Mouse (Mus musculus) frontal cortex, postnatal 36 days (tissue): ENCODE data around the gene Mpp1.

ENCODE experiments used
- DNase-seq, 2 experiments: peaks; one replicate each; pipeline ENCODE4 v3.0.0; 2022; ENCODE audit warnings: low spot score in 2 of 2

The Mpp1 gene

GRCm38 (mm10) chrX:75130467-75131160, at the start of gene Mpp1:
Gene Mpp1, minus strand, starts transcription at chrX:75131016.
- DNase-seq = peak; percentile 62 to 66

- DNase-seq = no peak
Measured at GRCm38 (mm10) chrX:75163670-75164069, 32.9 kb upstream of the Mpp1 start, which contains the start of gene Smim9. Gene Smim9, minus strand, starts transcription at chrX:75163770.

DNA sequence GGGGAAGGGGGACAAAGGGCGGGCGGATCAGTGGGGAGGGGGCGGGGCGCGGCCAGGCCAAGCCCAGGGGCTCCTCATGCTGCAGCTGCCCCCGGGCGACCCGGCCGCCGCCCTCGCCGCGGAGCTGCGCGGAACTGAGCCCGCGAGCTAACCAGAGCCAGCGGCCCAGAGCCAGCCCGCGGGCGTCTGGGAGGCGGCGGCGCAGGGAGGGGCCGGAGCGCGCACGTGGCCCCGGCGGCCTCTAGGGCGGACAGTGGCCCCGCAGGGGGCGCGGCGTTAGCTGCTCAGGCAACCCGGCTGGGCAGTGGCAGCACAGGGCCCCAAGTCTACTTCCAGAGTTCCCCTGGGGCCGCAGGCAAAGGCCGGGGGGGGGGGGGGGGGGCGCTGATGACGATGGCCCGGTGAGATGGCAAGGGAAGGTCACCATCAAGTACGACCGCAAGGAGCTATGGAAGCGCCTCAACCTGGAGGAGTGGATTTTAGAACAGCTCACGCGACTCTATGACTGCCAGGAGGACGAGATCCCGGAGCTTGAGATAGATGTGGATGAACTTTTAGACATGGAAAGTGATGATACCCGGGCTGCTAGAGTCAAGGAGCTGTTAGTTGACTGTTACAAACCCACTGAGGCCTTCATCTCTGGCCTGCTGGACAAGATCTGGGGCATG, 24.9 kb upstream of the Mpp1 start:
- DNase-seq = peak in 1 of 2 experiments; percentile 3

DNA sequence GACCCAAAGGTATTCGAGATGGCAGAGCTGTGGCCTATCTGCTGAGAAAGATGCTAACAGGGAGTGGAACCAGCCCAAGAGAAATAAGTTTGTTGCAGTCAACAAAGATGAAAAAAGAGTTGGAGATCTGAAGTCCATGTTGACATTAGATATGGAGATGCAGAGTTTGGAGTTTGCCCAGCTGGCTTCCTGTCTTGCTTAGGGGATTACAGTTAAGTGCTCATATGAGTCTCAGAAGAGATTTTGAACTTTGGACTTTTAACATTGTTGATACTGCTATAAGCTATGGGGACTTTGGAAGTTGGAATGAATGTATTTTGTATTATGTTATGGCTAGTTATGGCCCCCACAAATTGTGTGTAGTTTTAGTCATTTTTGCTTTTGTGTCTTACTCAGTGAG, 21.4 kb upstream of the Mpp1 start:
- no peak for DNase-seq

- no peak for DNase-seq
Measured at GRCm38 (mm10) chrX:75150304-75150703, 19.5 kb upstream of the Mpp1 start.

DNA sequence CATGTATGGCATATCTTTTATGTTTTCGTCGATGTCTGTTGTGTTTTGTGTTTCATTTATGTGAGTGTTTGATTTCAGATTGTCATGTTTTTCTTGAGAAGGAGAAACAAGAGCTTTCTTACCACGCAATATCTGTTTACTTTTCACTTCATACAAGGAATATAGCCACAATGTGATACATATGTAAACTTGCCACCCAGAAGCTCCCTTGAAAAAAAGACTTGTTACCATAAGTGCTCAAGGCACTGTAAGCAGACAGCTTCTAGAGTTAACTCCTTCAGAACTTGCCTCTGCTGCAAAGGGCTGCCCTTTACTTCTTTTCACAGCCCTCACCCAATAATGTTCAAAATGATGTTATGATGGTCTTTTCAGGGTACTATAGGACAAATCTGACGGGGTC, 17.6 kb upstream of the Mpp1 start:
- no peak for DNase-seq

- DNase-seq = peak in 1 of 2 experiments; percentile 6
Measured at GRCm38 (mm10) chrX:75143124-75143555, 12.3 kb upstream of the Mpp1 start.

- no peak for DNase-seq
Measured at GRCm38 (mm10) chrX:75138182-75138581, 7.4 kb upstream of the Mpp1 start.

GRCm38 (mm10) chrX:75137729-75138128, 6.9 kb upstream of the Mpp1 start:
- no peak for DNase-seq

DNA sequence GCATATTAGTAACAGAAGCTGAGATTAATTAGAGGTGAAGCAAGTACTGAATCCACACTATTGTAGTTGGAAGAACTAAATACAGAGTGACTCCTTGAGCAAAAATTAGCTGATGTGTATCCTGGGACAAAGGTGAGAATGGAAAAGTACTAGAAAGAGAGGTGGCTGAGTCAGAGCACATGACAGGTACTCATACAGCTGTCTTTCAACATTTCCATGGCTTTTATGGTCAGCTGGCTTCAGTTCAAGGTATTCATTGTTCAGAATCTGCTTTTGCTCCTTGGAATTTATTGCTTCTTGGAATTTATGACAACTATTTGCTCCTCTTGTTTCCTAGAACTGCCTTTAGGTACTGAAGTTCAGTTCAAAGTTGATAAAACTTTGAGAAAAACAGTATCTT, 6.1 kb upstream of the Mpp1 start:
- no peak for DNase-seq

DNA sequence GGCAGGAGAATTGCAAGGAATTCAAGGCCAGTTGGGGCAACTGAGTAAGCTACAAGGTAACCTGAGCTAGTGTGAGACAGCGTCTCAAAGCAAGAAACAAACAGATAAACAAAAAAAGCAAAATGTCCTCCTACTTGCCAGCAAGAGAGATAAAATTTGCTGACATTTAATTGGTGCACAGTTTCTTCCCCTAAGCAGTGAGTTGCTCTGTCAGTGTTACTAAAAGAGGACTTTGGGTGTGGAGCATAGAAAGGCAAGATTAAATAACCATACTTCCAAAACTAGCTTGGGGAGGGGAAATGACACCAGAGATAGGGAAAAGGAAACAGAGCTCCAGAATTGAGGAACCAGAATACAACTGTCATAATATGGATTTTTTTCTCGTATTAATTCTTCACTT, 1.3 kb downstream of the Mpp1 start:
- DNase-seq = no peak

DNA sequence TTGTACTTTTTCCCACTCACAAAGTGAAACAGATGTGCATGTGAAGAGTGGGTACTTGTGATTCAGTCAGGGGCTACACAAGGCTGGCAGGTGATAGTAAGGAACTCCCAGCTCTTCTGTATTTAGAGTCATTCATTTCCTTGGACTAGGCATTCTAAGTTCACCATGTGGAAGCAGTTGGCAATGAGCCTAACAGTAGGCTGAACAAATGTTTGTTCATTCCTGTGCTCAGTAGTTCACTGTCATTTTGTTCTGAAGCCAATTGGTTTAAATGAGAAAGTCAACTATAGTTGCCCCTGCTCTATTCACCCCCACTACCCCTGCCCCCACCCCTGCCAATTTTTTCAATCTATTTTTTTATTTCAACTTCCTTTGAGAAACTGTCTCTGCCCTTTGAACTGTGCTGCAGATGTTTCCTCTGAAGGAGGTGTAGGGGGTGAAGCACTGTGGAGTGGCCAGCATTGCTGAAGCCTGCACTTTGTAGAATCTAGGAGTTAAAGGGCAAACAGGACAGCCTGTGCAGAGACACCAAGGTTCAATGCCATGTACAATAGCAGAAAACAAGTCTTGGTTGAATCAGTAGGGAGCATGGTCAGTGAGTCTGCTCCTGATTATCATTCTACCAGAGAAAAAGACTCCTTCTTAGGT, 2.4 kb downstream of the Mpp1 start:
- DNase-seq = no peak

DNA sequence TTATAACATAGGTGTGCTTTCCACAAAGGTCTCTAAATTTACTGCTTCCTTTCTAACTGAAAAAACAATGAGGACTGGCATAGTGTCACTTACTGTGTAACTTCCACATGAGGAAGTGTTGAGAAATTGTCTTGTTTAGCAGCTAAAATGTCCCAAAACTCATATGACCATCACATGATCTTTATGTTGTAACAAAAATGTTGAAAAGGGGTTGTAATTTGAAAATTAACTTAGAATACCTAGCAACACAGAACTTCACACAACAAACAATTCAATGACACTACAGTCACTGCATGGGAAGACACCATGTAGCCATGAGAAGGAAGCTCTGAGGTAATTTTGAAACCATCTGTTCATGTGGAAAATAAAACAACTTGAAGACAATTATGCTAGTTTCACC, 3.9 kb downstream of the Mpp1 start:
- no peak for DNase-seq

GRCm38 (mm10) chrX:75125606-75126005, 5.2 kb downstream of the Mpp1 start:
- DNase-seq = no peak

- DNase-seq = no peak
Measured at GRCm38 (mm10) chrX:75115550-75115949, 15.3 kb downstream of the Mpp1 start.

DNA sequence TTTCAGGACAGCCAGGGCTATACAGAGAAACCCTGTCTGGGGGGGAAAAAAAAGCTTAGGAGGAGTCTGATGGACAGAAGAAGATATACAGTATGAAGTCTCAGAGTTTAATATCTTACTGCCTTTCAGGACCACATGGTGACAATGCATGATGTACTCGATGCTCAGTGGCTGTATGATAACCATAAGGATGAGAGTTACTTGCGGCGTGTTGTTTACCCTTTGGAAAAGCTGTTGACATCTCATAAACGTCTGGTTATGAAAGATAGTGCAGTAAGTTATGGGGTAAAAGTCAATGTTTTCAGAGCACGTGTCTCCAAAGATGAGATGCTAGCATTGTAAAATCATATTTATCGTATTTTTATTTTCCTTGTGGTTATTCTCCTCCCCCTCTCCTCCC, 28.5 kb downstream of the Mpp1 start:
- DNase-seq = no peak

DNA sequence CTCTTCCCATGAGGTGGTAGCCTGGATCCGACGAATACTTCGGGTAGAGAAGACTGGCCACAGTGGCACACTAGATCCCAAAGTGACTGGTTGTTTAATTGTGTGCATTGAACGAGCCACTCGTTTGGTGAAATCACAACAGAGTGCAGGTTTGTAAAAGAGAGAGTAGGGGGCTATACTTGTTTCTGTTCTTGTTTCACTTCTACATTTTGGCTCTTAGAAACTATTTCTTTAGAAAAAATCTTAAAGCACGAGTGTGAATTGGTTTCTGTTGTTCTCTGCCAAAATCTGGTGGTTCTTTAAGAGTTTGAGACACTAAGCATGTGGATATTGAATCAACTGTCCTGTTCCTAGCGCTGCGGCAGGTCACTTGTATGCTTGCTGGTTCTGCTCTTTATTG, 32.0 kb downstream of the Mpp1 start:
- no peak for DNase-seq

GRCm38 (mm10) chrX:75096163-75096770, 34.5 kb downstream of the Mpp1 start:
- no peak for DNase-seq

- peak; percentile 88 to 89 for DNase-seq
Measured at GRCm38 (mm10) chrX:75095369-75096162, 35.2 kb downstream of the Mpp1 start, which contains the start of gene Dkc1. Gene Dkc1, plus strand, starts transcription at chrX:75095854.

- DNase-seq = no peak
Measured at GRCm38 (mm10) chrX:75085654-75086053, 45.2 kb downstream of the Mpp1 start.

DNA sequence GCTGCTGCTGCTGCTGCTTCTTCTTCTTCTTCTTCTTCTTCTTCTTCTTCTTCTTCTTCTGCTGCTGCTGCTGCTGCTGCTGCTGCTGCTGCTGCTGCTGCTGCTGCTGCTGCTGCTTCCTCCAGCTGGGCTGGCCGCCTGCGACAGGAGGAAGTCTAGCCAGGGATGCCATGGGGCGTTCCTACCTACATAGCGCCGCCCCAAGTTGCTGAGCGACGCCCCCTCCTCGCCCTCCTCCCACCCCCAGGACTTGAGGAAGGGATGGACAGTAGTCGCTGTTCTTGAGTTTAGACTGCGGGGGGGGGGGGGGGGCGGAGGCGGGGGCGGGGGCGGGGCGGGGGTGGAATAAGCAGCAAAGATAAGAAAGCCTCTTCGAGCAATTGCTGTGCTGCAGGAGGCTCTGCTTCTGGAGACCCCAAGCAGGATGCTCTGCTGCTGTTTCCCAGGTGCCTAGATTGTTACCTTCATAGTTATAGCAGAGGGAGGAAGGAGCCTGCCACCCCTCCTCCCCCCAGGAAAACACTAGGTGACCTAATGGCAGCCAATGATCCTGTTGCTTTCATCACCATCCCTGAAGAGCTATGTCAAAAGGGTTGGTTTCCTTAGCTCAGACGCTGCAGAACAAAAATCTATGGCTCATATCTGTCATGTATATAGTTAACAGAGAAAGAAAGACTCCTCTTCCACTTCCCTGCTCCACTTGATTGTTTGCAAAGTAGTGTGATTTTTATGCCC, 45.9 kb downstream of the Mpp1 start, which contains the start of gene Gab3:
Gab3 (minus strand) TSS at position 685 of the 735 bp plus-strand sequence.
- DNase-seq = peak in 1 of 2 experiments; percentile 38
